In the genomic region with DNA sequence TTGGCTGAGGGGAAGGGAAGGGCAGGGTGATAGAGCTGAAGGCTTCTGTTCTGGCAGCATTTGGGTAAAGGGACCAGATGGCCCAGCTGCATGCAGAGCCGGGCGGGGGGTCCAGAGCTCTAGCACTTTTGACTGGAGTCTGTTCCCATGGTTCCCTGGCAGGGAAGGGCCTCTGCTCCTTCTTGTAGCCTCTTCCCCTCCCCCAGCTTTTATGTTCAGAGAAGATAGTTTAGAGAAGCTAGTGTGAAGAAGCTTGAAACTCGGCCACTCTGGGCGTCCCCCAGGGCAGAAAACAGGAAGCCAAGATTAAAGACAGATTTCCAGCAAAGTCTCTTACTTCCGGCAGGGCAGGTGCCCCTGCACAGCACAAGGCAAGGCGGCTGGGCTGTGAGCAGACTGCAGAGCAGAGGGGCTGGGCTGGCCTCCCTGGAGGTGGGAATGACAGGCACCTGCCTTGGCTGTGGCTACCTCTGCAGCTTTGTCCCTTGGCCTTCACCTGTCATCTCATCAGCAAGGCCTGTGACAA, we compare ENCODE assay signal across 9 mouse cellular contexts. TPM values are rescaled to one million over a fixed set of nuclear protein-coding genes. Genes with fewer than 3 reads are reported as not detected.
DNase-seq lines count a peak whose midpoint lies in the region; ATAC-seq lines count a peak whose summit lies in the region.
"Had no signal": no experiment of that assay in that cellular context is flagged by ENCODE, and none has a peak within 500 bp of the region (broad histone marks: within the 10 kb centered on the region; RNA-seq: fewer than 3 reads in every experiment).

No protein-coding gene starts in this region.

- ATAC-seq in heart, embryonic 13.5 days (ENCODE audit: extremely low read depth, insufficient number of reproducible peaks, low FRiP score, low TSS enrichment): no peak
- peak; percentile 40 to 65 for ATAC-seq in hematopoietic stem cell, adult 5-6 weeks (replicated peaks in 1 of 2; ENCODE audit: insufficient read depth in 1 of 2, low FRiP score in 2 of 2, low TSS enrichment in 1 of 2, low read depth in 1 of 2, poor library complexity in 2 of 2, severe bottlenecking in 2 of 2)
- no peak for ATAC-seq in midbrain, embryonic 12.5 days (ENCODE audit: low FRiP score, low read depth)
- ATAC-seq in megakaryocyte-erythroid progenitor cell, adult 5-6 weeks (replicated peaks; ENCODE audit: low FRiP score, low TSS enrichment, poor library complexity, severe bottlenecking): no peak

- no peaks in the 10 kb centered on the region for H3K9me3 ChIP-seq in heart, embryonic 13.5 days
- no peaks in the 10 kb centered on the region for H3K9me3 ChIP-seq in midbrain, embryonic 12.5 days

- 0 out of 2 replicates have a peak overlapping the region, but pooled peaks have one; percentile 33 for H3K9ac ChIP-seq in heart, embryonic 13.5 days
- H3K9ac ChIP-seq in midbrain, embryonic 12.5 days (replicated peaks): no peak overlapping the region

- WGBS in heart, embryonic 13.5 days: 24% methylated on average over 6 of the region's 6 CpGs
- 29% methylated on average over 6 of the region's 6 CpGs for WGBS in midbrain, embryonic 12.5 days

- peaks cover 8% of the 10 kb centered on the region for H3K4me1 ChIP-seq in heart, embryonic 13.5 days
- H3K4me1 ChIP-seq in midbrain, embryonic 12.5 days: peaks cover 34% of the 10 kb centered on the region

- intact Hi-C loops in heart, postnatal 25 days (cut with DNase I): no loop called here

- no peak for DNase-seq in heart, postnatal 25 days (ENCODE audit: low spot score)
- DNase-seq in MEL-GATA-1-ER (ENCODE audit: extremely low read depth, low read depth): peak; percentile 81
- no peak for DNase-seq in c-Kit-positive CD71-positive TER-119-positive erythroid progenitor cells, embryonic 14.5 days (ENCODE audit: low spot score)
- no peak for DNase-seq in frontal cortex, postnatal 25 days (ENCODE audit: low spot score in 2 of 2)

- peaks cover 32% of the 10 kb centered on the region for H3K27me3 ChIP-seq in heart, embryonic 13.5 days (replicated peaks)
- H3K27me3 ChIP-seq in midbrain, embryonic 12.5 days: peaks cover 15% of the 10 kb centered on the region

- H3K4me2 ChIP-seq in heart, embryonic 13.5 days: no peak overlapping the region
- H3K4me2 ChIP-seq in midbrain, embryonic 12.5 days (replicated peaks): no peak overlapping the region

- no peaks in the 10 kb centered on the region for H3K36me3 ChIP-seq in heart, embryonic 13.5 days
- no peaks in the 10 kb centered on the region for H3K36me3 ChIP-seq in midbrain, embryonic 12.5 days

- no peak overlapping the region for H3K4me3 ChIP-seq in heart, embryonic 13.5 days
- no peak overlapping the region for H3K4me3 ChIP-seq in midbrain, embryonic 12.5 days

- no peak overlapping the region for H3K27ac ChIP-seq in heart, embryonic 13.5 days (replicated peaks)
- 0 out of 2 replicates have a peak overlapping the region, but pooled peaks have one; percentile 2 for H3K27ac ChIP-seq in midbrain, embryonic 12.5 days (replicated peaks)

RNA-seq across cellular contexts. Expression of gene Csk, which starts 2.6 kb away (rescaled TPM):
- 16.3 and 17.2 TPM in 2 replicates for polyA plus RNA-seq in heart, embryonic 13.5 days (2015; fragmentation: Nextera tagmentation; extraction: Ambion mirVana)
- total RNA-seq in heart, postnatal 25 days (2021): 10 to 100 TPM; 23.5 to 27.4 TPM
- total RNA-seq in hematopoietic stem cell, adult 5-6 weeks (2017): 166 and 212 TPM in 2 replicates
- polyA plus RNA-seq in midbrain, embryonic 12.5 days (2016; fragmentation: Nextera tagmentation; extraction: Ambion mirVana): 35.3 and 40.0 TPM in 2 replicates
- total RNA-seq in megakaryocyte-erythroid progenitor cell, adult 5-6 weeks (2014; fragmentation: Nextera tagmentation): 151 and 213 TPM in 2 replicates
- total RNA-seq in megakaryocyte-erythroid progenitor cell, adult 5-6 weeks (2017): 158 and 213 TPM in 2 replicates

RNA-seq across cellular contexts. Expression of gene Lman1l, which starts 30.3 kb away (rescaled TPM):
- not detected in 2 replicates for polyA plus RNA-seq in heart, embryonic 13.5 days (2015; fragmentation: Nextera tagmentation; extraction: Ambion mirVana)
- total RNA-seq in heart, postnatal 25 days (2021): not detected
- not detected in 2 replicates for total RNA-seq in hematopoietic stem cell, adult 5-6 weeks (2017)
- 0.10 TPM in 1 of 2 replicates, not detected in the other for polyA plus RNA-seq in midbrain, embryonic 12.5 days (2016; fragmentation: Nextera tagmentation; extraction: Ambion mirVana)
- not detected in 2 replicates for total RNA-seq in megakaryocyte-erythroid progenitor cell, adult 5-6 weeks (2014; fragmentation: Nextera tagmentation)
- not detected in 2 replicates for total RNA-seq in megakaryocyte-erythroid progenitor cell, adult 5-6 weeks (2017)
- total RNA-seq: left cerebral cortex, postnatal 14 days had no signal

RNA-seq across cellular contexts. Expression of gene Cyp1a2, which starts 32.7 kb away (rescaled TPM):
- polyA plus RNA-seq in heart, embryonic 13.5 days (2015; fragmentation: Nextera tagmentation; extraction: Ambion mirVana): not detected in 2 replicates
- total RNA-seq in heart, postnatal 25 days (2021): not detected
- total RNA-seq in hematopoietic stem cell, adult 5-6 weeks (2017): not detected in 2 replicates
- polyA plus RNA-seq in midbrain, embryonic 12.5 days (2016; fragmentation: Nextera tagmentation; extraction: Ambion mirVana): not detected in 2 replicates
- total RNA-seq in megakaryocyte-erythroid progenitor cell, adult 5-6 weeks (2014; fragmentation: Nextera tagmentation): not detected in 2 replicates
- not detected in 2 replicates for total RNA-seq in megakaryocyte-erythroid progenitor cell, adult 5-6 weeks (2017)
- total RNA-seq: left cerebral cortex, postnatal 14 days had no signal

RNA-seq across cellular contexts. Expression of gene Cyp1a1, which starts 36.9 kb away (rescaled TPM):
- polyA plus RNA-seq in heart, embryonic 13.5 days (2015; fragmentation: Nextera tagmentation; extraction: Ambion mirVana): not detected in 2 replicates
- total RNA-seq in heart, postnatal 25 days (2021): under 1 TPM in 1 of 2 experiments, not detected in 1; 0.08 TPM
- total RNA-seq in hematopoietic stem cell, adult 5-6 weeks (2017): not detected in 2 replicates
- not detected in 2 replicates for polyA plus RNA-seq in midbrain, embryonic 12.5 days (2016; fragmentation: Nextera tagmentation; extraction: Ambion mirVana)
- total RNA-seq in megakaryocyte-erythroid progenitor cell, adult 5-6 weeks (2014; fragmentation: Nextera tagmentation): 0.52 and 1.7 TPM in 2 replicates
- total RNA-seq in megakaryocyte-erythroid progenitor cell, adult 5-6 weeks (2017): 1.3 TPM in 1 of 2 replicates, not detected in the other

RNA-seq across cellular contexts. Expression of gene Cplx3, which starts 44.8 kb away (rescaled TPM):
- not detected in 2 replicates for polyA plus RNA-seq in heart, embryonic 13.5 days (2015; fragmentation: Nextera tagmentation; extraction: Ambion mirVana)
- total RNA-seq in heart, postnatal 25 days (2021): not detected
- total RNA-seq in hematopoietic stem cell, adult 5-6 weeks (2017): 0.15 TPM in 1 of 2 replicates, not detected in the other
- polyA plus RNA-seq in midbrain, embryonic 12.5 days (2016; fragmentation: Nextera tagmentation; extraction: Ambion mirVana): 3.7 and 4.8 TPM in 2 replicates
- not detected in 2 replicates for total RNA-seq in megakaryocyte-erythroid progenitor cell, adult 5-6 weeks (2014; fragmentation: Nextera tagmentation)
- not detected in 2 replicates for total RNA-seq in megakaryocyte-erythroid progenitor cell, adult 5-6 weeks (2017)

Comparison
In these comparisons a context has a peak if more than half of its experiments do, and no peak if none do; other contexts are left out.
1. ATAC-seq: peak in hematopoietic stem cell, adult 5-6 weeks (2 of 2); none in heart, embryonic 13.5 days (single experiment), midbrain, embryonic 12.5 days (single experiment) and megakaryocyte-erythroid progenitor cell, adult 5-6 weeks (single experiment).